Mouse (Mus musculus): ENCODE results near the gene Lpp.

GRCm38 (mm10) chr16:24434531-24435114 is 41.3 kb downstream of the Lpp start:
- no peak for TF ChIP-seq GATA1 (IDR thresholded peaks at IDR 0.05; ENCODE audit: low read depth, low read length)
- TF ChIP-seq ZNF384 (IDR thresholded peaks at IDR 0.05; ENCODE audit: low read depth, low read length), result no peak
- TF ChIP-seq CHD2 (IDR thresholded peaks at IDR 0.05; ENCODE audit: low read length), result no peak
- TF ChIP-seq CTCF (IDR thresholded peaks at IDR 0.05 in 2 of 3, conservative IDR thresholded peaks at IDR 0.05 in 1 of 3; ENCODE audit: control insufficient read depth in 1 of 3, insufficient read depth in 1 of 3, low read depth in 2 of 3, low read length in 3 of 3, poor library complexity in 1 of 3, severe bottlenecking in 1 of 3), result no peak
- TF ChIP-seq MAX (IDR thresholded peaks at IDR 0.05; ENCODE audit: low read length), result no peak
- TF ChIP-seq POLR2A (IDR thresholded peaks at IDR 0.05; ENCODE audit: control insufficient read depth in 1 of 2, insufficient read depth in 1 of 2, low read depth in 1 of 2, low read length in 2 of 2, poor library complexity in 1 of 2), result no peak
